Mouse (Mus musculus): ENCODE data around the gene 1810013L24Rik.

The 1810013L24Rik gene

DNA sequence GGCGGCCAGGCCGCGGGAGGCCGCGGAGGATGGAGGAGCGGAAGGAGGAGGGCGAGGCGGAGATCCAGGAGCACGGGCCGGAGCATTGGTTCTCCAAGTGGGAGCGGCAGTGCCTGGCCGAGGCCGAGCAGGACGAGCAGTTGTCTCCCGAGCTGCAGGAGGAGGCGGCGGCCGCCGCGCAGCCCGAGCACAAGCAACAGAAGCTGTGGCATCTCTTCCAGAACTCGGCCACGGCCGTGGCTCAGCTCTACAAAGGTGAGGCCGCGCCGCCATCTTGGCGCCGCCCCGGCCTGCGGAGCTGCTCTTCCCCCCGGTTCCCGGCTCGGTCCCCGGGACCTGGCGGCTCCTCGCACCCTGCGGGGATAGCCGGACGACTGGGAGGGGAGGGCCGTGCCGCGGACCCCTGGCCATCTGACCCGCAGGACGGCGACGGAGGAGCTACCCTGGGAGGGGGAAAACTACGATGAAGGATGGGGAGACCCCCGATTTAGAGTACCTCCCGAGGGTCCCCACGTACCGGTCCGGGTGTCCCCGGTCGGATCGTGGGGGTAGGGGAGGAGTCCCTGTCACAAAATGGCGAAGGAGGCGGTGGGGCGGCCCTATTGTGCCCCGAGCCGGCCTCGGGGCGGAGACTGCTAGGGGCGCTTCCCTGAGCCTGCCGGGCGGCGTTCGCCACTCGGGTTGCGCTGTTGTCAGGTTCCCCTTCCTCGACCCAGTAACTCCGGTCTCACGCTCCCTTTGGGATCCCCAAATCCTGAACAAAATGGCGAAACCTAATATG is 721 bp downstream of the 1810013L24Rik start:
- in situ Hi-C loops (cut with MboI, MseI): loop anchor here in 1 of 2 experiments (5.0 kb wide), 1 partner anchor 93 kb away; no protein-coding TSS in a partner anchor

DNA sequence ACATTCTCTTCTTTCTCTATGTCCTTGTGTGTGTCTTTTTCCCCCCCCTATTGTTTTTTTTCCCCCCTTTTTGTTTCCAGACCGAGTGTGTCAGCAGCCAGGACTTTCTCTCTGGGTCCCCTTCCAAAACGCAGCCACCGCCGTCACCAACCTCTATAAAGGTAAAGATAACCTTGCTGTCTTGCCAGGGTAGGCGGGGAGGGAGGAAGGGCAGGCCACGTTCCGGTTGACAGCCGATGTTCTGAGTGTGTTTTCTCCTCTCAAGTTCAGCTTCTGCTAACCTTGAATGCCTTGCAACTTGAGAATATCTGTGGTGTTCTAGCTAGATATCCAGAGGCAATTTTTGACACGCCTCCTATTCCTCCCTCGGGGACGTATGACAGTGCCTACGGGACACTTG is 1.3 kb downstream of the 1810013L24Rik start:
- in situ Hi-C loops (cut with MboI, MseI): loop anchor here in 1 of 2 experiments (5.0 kb wide), 1 partner anchor 94 kb away; no protein-coding TSS in a partner anchor

DNA sequence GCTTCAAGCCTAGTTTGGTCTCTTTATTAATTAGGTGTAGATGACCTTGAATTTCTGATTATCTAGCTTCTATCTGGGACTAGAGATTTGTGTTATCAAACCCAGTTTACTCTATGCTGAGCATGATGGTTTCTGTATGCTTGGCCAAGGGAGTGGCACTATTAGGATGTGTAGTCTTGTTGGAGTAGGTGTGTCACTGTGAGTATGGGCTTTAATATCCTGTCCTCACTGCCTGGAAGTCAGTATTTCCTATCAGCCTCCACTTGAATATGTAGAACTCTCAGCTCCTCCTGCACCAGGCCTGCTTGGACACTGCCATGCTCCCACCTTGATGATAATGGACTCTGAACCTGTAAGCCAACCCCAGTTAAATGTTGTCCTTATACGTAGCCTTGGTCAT is 7.0 kb downstream of the 1810013L24Rik start:
- in situ Hi-C loops (cut with MboI, MseI): loop anchor here in 1 of 2 experiments (5.0 kb wide), 1 partner anchor 105 kb away; no protein-coding TSS in a partner anchor

DNA sequence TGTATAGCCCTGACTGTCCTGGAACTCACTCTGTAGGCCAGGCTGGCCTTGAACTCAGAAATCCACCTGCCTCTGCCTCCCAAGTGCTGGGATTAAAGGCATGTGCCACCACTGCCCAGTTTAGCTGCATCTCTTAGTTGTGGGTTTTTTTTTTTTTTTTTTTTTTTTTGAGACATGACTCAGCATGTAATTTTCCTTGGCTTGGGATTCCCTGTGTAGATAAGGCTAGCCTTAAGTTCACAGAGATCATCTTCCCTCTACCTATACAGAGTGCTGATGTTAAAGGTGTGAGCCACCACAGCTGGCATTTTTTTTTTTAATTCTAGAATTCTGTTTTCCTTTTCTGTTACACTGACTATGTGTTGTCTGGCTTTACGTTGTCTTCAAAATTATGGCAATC is 7.7 kb downstream of the 1810013L24Rik start:
- in situ Hi-C loops (cut with MboI, MseI): loop anchor here in 1 of 2 experiments (5.0 kb wide), 1 partner anchor 105 kb away; no protein-coding TSS in a partner anchor

DNA sequence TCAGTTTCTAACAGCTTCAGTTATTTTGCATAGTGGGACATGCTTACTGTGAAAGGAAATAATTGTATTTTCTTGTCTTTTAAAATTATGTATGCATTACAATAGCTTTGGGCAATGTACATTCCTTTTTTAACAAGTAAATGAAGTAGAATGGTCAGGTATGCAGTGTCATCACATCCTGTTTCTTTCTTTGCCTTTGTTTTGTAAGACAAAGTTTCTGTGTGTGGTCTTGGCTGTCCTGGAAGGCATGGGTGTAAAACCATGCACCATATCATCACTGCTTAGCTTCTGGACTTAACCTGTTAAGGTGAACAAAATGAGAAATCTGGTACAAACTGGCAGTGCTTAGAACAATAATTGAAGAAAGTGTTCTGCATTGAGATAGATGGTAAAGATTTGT is 9.0 kb downstream of the 1810013L24Rik start:
- in situ Hi-C loops (cut with MboI, MseI): loop anchor here in 1 of 2 experiments (5.0 kb wide), 1 partner anchor 107 kb away; no protein-coding TSS in a partner anchor

DNA sequence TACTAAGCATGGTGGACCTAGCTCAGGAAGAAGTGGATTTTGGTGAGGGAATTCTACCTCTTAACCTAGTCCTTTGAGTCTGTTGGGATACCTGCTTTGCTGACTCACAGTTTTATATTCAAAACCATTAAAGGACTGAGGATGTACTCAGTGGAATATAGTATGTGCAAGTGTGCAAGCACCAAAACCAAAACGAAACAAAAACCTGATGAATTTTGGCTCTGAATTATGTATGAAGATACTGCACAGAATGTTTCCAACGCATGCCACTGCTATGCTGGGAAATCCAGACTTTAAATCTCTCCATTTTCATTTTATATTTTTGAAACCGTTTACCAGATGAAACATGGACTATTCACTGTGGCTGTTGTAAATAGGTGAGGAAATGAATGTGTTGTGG is 10.7 kb downstream of the 1810013L24Rik start:
- in situ Hi-C loops (cut with MboI, MseI): no loop called here

DNA sequence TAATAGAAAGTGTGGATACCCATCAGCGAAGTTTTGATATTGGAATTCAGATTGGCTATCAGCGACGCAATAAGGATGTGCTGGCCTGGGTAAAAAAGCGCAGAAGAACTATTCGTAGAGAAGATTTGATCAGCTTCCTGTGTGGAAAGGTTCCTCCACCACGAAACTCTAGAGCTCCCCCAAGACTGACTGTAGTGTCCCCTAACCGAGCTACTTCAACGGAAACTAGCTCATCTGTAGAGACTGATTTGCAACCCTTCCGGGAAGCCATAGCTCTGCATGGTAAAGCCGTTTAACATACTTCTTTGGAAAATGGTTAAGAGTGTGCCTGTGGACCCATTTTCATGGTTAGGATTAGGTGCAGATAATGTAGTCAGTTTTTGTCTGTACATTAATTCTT is 13.1 kb downstream of the 1810013L24Rik start:
- in situ Hi-C loops (cut with MboI, MseI): no loop called here

DNA sequence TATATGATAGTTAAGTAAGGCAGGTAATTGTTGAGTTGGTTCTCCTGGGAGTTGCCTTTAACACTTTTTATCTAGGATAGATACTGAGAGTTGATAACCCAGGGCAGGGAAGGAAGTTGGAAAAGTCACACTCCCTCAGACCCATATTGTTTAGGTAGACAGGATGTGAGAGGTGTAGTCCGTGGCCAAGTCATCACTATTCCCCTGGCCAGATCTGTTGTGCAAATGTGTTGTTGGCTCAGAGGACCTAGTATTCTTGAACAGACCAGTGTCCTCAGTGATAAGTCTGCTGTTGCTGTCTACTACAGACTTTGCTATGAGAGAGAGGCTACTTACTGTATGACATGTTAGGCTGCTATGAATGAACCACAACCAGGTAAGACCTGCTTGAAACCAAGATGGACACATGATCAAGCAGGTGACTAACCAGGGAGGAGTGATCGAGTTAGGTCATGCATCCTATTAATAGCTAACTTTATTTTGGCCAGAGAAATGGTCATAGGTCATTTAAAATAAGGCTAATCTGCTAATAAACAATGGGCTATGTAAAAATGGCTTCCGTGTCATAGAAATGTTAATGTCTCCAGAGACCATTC is 13.8 kb downstream of the 1810013L24Rik start:
- in situ Hi-C loops (cut with MboI, MseI): no loop called here

DNA sequence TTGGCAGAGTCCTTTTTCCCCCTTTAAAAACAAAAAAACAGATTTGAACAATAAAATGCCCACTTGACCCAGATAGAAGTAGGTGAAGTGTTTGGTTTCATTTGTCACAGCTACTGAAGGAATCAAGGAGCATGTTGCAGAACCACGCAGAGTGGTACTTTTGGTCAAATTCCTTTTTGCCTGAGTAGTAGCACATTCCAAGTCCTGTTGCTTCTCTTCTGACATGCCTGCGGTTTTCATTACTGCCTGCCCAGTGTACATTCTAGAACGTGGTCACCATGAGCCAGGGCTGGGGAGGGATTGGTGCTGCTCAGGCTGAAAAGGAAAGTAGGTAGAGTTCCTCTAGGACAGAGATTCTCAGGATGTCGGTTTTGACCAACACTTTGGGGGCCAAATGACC is 16.1 kb downstream of the 1810013L24Rik start:
- in situ Hi-C loops (cut with MboI, MseI): no loop called here

DNA sequence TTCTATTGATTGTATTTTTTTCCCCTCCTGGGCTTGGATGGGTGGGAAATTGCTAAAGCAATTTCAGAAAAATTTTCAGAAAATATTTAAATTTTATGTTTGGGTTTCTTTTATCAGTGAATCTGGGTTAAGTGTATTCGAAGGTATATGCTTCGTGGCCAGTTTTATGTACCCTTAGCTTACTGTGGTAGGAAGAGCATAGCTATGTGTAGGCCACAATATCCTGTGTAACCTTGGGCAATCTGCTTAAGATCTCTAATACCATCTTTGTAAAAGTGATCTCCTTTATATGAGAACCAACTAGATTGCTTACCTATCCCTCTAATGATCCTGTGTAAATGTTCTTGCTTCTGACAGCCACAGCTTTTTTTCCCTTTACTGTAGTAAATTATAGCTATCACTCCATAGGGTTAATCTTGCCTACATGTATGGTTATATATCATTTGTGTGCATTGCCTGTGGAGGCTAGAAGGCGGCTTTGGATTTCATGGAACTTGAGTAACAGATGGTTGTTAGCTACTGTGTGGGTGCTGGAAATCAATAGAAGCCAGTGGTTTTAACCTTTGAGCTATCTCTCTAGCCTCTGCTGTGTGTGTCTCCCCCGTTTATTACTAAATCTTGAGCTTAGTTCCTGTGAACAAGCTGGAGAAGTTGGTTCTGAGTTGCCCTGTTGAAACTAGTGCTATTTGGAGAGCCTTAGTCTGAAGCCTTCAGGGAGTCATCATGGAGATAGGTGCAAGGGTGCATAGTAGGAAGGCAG is 18.6 kb downstream of the 1810013L24Rik start:
- in situ Hi-C loops (cut with MboI, MseI): no loop called here

DNA sequence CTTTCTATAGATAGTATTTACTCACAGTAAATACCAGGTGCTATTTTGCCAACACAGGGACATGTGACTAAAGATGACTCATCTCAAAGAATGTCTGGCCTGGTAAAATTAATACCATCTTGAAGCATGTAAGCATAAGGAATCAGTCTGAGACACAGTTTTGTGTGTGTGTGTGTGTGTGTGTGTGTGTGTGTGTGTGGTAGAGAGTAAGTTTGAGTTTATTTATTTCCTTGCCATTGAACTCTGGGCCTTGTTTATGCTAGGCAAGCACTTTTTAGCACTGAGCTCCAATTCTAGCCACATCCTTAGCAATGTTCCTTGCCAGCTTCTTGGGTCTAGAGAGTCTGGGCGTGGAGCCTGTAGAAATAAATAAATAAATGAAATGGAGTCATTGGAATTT is 20.0 kb downstream of the 1810013L24Rik start:
- in situ Hi-C loops (cut with MboI, MseI): no loop called here

DNA sequence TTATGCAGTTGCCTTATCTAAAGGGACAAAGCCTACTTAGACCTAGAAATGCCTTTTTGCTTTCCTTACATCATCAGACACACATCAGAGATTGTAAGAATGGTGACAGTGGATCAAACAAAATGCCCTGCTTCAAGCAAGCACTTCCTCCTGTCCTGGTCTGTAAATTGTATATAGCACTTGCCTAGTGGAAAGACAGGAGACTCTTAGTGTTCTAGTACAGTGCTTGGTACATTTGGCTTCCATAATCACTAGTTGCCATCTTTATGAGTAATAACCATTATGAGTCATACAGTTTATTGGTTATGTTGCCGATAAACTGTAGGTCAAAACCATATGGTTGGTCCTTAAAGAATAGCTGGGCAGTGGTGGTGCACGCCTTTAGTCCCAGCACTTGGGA is 25.2 kb downstream of the 1810013L24Rik start:
- in situ Hi-C loops (cut with MboI, MseI): no loop called here

DNA sequence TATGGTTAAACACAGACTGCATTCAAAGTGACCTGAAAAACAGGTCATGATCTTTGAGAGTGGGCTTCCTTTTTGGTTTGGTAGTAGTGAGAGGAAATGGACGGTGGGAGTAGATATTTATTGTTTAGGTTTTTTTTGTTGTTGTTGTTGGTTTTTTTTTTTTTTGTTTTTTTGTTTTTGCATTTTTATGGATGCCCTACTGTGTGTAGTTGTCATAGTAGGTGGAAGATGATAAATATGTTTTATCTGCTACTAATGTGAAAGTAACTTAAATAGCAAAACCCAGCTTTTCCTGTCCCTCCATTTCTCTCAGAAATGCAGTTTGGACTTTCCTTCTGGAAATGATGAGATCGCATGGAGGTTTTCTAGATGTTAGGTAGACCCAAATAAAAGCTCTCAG is 26.9 kb downstream of the 1810013L24Rik start:
- in situ Hi-C loops (cut with MboI, MseI): no loop called here

DNA sequence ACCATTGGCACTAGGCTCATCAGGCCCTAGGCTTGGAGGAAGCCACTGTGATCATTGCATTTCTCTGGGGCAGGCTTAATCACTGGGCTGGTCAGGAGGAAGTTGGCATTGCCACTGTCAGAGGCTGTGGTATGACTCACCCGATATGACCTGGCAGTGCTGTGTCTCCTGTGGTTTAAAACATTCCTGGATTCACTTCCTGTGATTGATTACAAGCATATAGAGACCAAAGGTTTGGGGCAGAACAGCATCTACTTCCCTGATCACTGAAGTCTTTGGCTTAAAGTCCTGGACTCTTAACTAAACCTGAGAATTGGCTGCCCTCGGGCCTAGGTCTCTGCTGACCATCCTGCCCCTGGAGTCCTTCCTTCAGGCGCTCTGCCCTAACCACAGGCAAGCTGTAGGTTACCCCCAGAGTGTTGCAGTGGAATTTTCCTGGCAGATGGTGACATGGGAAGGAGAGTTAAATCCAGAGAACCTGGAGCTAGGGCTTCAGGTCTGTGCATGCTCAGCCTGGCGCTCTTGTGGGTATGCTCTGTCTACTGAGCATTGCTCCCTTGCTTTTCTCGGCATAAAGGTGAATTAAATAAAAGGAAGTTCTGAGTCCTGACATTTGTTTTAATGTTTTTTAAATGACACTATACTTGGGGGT is 32.6 kb downstream of the 1810013L24Rik start:
- in situ Hi-C loops (cut with MboI, MseI): loop anchor here in 1 of 2 experiments (10.0 kb wide), 2 partner anchors 58 to 458 kb away; no protein-coding TSS in a partner anchor

DNA sequence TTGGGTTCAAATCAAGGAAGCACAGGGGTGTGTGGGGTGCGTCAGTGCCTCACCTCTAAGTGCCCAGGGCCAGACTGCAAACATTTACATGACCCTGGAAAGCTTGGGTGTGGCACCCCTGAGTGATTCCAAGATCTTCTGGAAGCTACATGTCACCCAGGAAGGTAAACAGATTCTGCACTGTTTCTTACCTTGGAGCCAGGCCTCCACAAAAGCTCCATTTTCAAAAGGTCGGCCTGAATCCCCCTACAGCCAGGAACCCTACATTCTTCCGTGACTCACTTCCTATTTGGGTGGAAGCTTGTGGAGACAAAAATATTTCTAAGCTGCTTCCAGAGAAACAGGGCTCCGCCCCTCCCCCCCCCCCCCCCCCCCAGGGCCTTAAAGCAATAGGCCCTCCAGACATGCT is 34.3 kb downstream of the 1810013L24Rik start:
- in situ Hi-C loops (cut with MboI, MseI): loop anchor here in 1 of 2 experiments (10.0 kb wide), 2 partner anchors 59 to 459 kb away; no protein-coding TSS in a partner anchor

DNA sequence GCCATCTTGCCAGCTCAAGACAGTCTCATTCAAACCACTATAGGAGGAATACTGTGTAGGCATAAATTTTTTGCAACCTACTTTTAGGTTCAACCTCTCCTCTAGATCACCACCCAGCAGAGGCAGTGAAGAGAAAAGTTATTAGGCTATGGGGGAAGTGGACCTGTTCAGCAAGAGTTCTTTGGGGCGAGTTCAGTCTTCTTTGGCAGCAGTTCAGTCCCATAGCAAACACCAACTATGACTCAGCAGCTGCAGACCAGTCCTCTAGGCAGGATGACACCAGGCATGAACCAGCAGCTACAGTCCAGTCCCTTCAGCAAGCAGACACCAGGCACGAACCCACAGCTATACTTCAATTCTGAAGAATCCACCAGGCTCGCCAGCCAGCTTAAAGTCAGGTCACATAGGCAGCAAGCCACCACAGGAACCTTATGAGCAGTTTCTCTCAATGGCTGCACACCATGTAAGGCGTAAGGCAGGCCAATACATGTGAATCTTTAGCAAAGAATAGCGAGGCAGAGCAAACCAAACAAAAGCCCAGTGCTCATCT is 37.6 kb downstream of the 1810013L24Rik start:
- in situ Hi-C loops (cut with MboI, MseI): loop anchor here in 1 of 2 experiments (10.0 kb wide), 2 partner anchors 63 to 463 kb away; no protein-coding TSS in a partner anchor

DNA sequence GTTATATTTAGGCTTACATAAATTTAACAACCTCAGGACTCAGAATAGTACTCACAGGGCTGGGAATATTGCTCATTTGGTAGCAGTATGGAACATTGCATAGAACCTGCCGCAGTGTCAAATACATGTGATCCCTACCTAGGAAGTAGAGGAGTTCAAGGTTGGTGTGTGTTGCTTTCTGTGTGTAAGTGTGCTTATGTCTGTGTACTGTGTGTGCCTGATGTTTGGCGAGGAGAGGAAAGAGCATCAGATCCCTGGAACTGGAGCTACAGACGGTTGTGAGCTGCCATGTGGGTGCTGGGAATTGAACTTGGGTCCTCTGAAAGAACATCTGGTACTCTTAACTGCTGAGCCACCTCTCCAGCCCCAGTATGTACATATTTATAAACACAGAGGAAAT is 38.6 kb downstream of the 1810013L24Rik start:
- in situ Hi-C loops (cut with MboI, MseI): loop anchor here in 1 of 2 experiments (10.0 kb wide), 2 partner anchors 64 to 464 kb away; no protein-coding TSS in a partner anchor

DNA sequence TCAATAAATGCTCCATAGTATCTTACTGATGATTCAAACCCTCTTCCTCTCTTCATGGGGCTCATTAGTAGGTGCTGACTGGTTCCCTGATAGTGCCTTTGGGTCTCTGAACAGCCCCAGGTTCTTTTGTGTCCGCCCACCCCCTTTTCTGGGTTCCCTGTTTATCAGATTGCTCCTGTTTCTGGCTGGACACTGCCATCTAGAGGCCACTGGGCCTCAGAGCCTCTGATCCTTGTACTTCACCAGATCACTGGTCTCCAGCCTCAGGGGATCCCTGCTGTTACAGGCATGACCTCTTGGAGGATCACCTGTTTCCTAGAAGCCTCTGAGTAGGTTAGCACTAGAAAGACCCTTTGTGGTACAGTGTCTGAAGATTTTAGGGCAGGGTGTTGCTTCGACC is 39.8 kb downstream of the 1810013L24Rik start:
- in situ Hi-C loops (cut with MboI, MseI): loop anchor here (5.0 to 10.0 kb wide), 4 partner anchors 65 to 467 kb away; no protein-coding TSS in a partner anchor

DNA sequence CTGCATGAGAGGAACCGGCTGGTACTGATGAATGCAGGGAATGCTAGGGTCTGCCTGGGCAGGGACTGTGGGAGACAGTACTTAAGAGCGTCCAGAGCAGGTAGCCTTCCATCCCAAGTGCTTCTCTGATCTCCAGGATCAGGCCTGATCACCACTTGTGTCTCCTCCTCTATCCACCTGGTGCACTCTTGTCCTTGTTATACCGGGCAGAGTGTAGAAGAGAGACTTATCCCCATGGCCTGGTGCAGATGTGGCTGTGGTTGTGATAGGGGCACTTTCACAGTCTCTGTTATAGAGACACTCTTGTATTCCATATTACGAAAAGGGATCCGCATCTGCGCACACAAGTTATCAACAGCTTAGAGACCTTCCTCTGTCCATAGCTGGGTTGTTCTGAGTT is 41.5 kb downstream of the 1810013L24Rik start:
- in situ Hi-C loops (cut with MboI, MseI): loop anchor here in 1 of 2 experiments (5.0 kb wide), 2 partner anchors 69 to 469 kb away; no protein-coding TSS in a partner anchor

DNA sequence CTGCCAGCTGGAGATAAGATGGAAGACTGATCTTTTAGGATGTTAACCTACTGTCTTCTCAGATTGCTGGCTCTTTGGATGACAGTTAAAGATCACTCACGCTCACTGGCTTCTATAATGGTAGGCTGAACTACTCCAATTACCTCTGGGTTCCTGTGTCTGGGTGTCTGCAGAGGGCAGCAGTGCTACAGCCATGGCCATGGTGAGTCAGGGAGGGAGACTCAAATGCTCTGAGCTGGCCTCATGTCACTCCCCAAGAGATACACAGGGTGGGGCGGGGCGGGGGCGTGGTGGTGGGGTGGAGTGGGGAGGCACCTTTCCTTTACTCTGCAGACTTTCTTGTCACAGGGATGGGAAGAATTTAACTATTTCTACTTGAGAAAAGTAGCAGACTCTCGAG is 42.1 kb downstream of the 1810013L24Rik start:
- in situ Hi-C loops (cut with MboI, MseI): loop anchor here in 1 of 2 experiments (5.0 kb wide), 2 partner anchors 70 to 470 kb away; no protein-coding TSS in a partner anchor

All from T-helper 17 cell (primary cell).